Mouse (Mus musculus): ENCODE results near the gene Tex2. TPM values are rescaled to one million over a fixed set of nuclear protein-coding genes. Genes with fewer than 3 reads are reported as not detected.

Gene Tex2
- polyA plus RNA-seq, 1 experiment from 2014 or later, result 10.9 TPM

- Histone ChIP-seq H3K4me3 (no peak overlapping the region), H3K36me3 (peaks cover 8% of the 10 kb centered on the region; the same call in 1 of the 2 replicates), H3K4me2 (no peak overlapping the region), H3K27me3 (no peaks in the 10 kb centered on the region), H3K4me1 (no peaks in the 10 kb centered on the region), H3K9ac (no peak overlapping the region), H3K27ac (no peak overlapping the region), H3K9me3 (no peaks in the 10 kb centered on the region)
- ATAC-seq (ENCODE audit: insufficient number of reproducible peaks, low FRiP score, low TSS enrichment, low read depth), result no peak
- 93% methylated on average over 4 of the region's 4 CpGs for WGBS
Observed at GRCm38 (mm10) chr11:106458540-106458939, 154.7 kb downstream of the Tex2 start.

Other genes with a start within 250 kb of the Tex2 start
- gene Prr29, start 248.0 kb downstream of the Tex2 start, polyA plus RNA-seq (2015; fragmentation: Nextera tagmentation; extraction: Ambion mirVana), result 0.38 and 0.70 TPM in 2 replicates
- gene Icam2, start 225.3 kb downstream of the Tex2 start, polyA plus RNA-seq (2015; fragmentation: Nextera tagmentation; extraction: Ambion mirVana), result 39.1 and 46.1 TPM in 2 replicates
- gene Ern1, start 125.6 kb downstream of the Tex2 start, polyA plus RNA-seq (2015; fragmentation: Nextera tagmentation; extraction: Ambion mirVana), result 5.9 and 6.6 TPM in 2 replicates
- gene Pecam1, start 137.2 kb upstream of the Tex2 start, polyA plus RNA-seq (2015; fragmentation: Nextera tagmentation; extraction: Ambion mirVana), result 44.2 and 54.6 TPM in 2 replicates
- gene Milr1, start 137.8 kb upstream of the Tex2 start, polyA plus RNA-seq (2015; fragmentation: Nextera tagmentation; extraction: Ambion mirVana), result 2.3 and 2.9 TPM in 2 replicates
- gene Polg2, start 166.1 kb upstream of the Tex2 start, polyA plus RNA-seq (2015; fragmentation: Nextera tagmentation; extraction: Ambion mirVana), result 9.8 and 13.3 TPM in 2 replicates
- gene Ddx5, start 175.8 kb upstream of the Tex2 start, polyA plus RNA-seq (2015; fragmentation: Nextera tagmentation; extraction: Ambion mirVana), result 284 and 288 TPM in 2 replicates
- 21.9 and 22.5 TPM in 2 replicates for gene Cep95, start 175.8 kb upstream of the Tex2 start, polyA plus RNA-seq (2015; fragmentation: Nextera tagmentation; extraction: Ambion mirVana)

Measured in limb, embryonic 15.5 days (tissue).